Mouse (Mus musculus) E14TG2a.4 (cell line): ENCODE measurements around the gene Adrb1.
A peak's percentile ranks its signal among the peaks of the same experiment; 100 is the strongest.

Experiments used
- H3K27me3 ChIP-seq: 2 replicates; pipeline ENCODE4 v1.6.1; 2014; ENCODE audit warnings: low read length, control low read depth; ENCODE audit not compliant: insufficient read depth
- H3K36me3 ChIP-seq: 2 replicates; pipeline ENCODE4 v1.6.1; 2014; ENCODE audit warnings: low read length, control low read depth; ENCODE audit not compliant: insufficient read depth
- H3K4me1 ChIP-seq: replicated peaks from 2 replicates; pipeline ENCODE4 v1.6.1; 2014; ENCODE audit warnings: low read depth, low read length, control low read depth
- H3K4me3 ChIP-seq: replicated peaks from 2 replicates; pipeline ENCODE4 v1.5.1; 2014; ENCODE audit warnings: mild to moderate bottlenecking, low read length
- H3K9me3 ChIP-seq: 2 replicates; pipeline ENCODE4 v1.6.1; 2014; ENCODE audit warnings: low read length, control low read depth
- CTCF ChIP-seq: conservative IDR thresholded peaks from 2 replicates; pipeline ENCODE4 v1.5.1; 2014; ENCODE audit warnings: low read length
- NANOG ChIP-seq: IDR thresholded peaks from 2 replicates; pipeline ENCODE4 v1.6.1; 2014; ENCODE audit warnings: borderline replicate concordance, low read length, mixed read lengths
- POU5F1 ChIP-seq: IDR thresholded peaks from 2 replicates; pipeline ENCODE4 v1.6.1; 2014; ENCODE audit warnings: low read length, borderline replicate concordance

Gene Adrb1

DNA sequence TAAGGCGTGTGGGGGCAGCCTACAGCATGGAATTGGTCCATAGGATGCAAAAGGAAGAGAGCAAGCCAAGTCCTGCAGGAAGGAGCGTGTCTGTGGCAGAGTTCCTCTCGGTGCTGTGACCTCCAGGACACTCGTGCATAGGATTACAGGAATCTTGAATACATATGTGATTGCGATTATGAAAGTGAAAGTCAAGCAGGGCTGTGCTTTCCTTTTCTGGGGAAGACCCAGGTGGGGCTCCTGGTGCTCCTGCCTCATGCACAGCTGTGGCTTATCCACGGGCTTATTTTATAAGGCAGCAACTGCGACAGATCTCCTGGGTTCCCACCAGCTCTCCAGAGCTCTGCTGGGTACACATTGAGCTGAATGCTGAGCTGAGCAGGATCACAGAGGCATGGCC is 39.2 kb upstream of the Adrb1 start:
- Histone ChIP-seq H3K4me3 (no peak overlapping the region), H3K27me3 (peaks cover 20% of the 10 kb centered on the region), H3K4me1 (peaks cover 20% of the 10 kb centered on the region), H3K9me3 (no peaks in the 10 kb centered on the region), H3K36me3 (no peaks in the 10 kb centered on the region)
- TF ChIP-seq NANOG, result no peak

DNA sequence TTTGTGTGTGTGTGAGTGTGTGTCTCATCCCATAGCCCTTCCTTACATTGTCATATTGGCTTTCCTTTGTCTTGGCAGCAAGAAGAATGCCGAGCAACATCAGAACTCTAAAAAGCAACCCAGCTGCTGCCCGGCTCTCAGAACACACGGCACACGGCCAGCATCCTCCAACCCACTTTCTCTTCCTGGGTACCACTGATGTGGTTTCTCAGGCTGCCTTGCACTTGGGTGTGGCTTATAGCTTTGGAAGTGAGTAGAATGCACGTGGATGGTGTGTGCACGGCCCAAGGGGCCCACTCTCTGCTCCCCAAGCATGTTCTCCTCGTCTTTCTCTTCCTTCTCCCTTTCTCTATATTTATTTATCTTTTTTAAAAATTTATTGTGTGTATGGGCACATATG is 36.5 kb upstream of the Adrb1 start:
- Histone ChIP-seq H3K4me1 (peaks cover 27% of the 10 kb centered on the region), H3K27me3 (peaks cover 10% of the 10 kb centered on the region), H3K4me3 (no peak overlapping the region), H3K9me3 (no peaks in the 10 kb centered on the region), H3K36me3 (no peaks in the 10 kb centered on the region)
- no peak for TF ChIP-seq NANOG

DNA sequence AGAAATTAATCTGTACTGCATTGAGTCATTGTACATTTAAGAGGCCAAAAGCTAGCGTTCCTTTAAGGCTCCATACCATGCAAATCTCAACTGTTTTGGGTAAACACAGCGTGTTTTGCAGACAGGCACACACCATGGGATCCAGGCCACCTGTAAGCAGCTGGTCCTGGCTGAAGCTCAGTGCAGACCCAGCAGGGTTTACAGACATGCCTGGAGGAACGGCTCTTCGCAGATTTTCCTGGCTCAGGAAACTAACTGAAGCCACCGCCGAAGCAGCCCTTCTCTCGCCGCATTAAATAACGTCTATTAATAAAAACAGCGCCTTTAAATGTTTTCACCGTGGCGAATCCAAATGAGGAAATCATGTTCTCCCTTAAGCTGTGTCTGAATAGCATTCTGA is 35.8 kb upstream of the Adrb1 start:
- no peak overlapping the region for H3K4me3 ChIP-seq
- TF ChIP-seq CTCF, result no peak
- peaks cover 20% of the 10 kb centered on the region for H3K4me1 ChIP-seq
- H3K27me3 ChIP-seq, result peaks cover 17% of the 10 kb centered on the region
- no peaks in the 10 kb centered on the region for H3K9me3 ChIP-seq
- no peaks in the 10 kb centered on the region for H3K36me3 ChIP-seq

DNA sequence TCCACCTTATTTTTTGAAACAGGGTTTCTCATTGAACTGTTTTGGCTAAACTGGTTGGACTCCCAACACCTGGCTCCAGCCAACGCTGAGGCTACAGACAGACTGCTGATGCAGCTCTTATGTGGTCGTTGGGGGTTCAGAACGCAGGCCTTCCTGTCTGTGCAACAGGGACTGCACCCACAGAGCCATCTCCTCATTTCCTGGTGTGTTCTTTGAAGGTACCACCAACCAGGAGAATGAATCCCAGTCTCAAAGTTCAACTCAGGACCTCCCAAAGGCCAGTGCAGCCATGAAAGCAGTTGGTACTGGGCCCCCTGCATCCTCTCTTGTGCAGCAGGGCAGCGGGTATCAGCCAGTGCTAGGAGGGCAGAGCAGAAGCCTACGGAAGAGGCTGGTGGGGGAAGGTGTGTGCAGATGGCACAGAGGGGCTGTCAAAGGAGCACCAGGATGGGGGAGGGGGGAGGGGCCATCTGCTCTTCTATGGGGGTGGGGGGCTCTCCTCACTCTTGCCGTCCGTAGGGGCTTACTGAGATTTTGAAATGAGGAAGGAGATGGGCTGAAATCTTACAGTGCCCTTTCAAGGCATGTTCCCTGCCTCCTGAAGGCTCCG is 34.9 kb upstream of the Adrb1 start:
- TF ChIP-seq POU5F1 (no peak), NANOG (no peak), CTCF (no peak)
- H3K27me3 ChIP-seq, result peaks cover 24% of the 10 kb centered on the region
- H3K4me1 ChIP-seq, result peaks cover 17% of the 10 kb centered on the region

GRCm38 (mm10) chr19:56687676-56688075 is 34.3 kb upstream of the Adrb1 start:
- TF ChIP-seq NANOG (no peak), CTCF (no peak), POU5F1 (no peak)
- H3K4me3 ChIP-seq, result peak overlapping the region; percentile 46
- H3K4me1 ChIP-seq, result peaks cover 20% of the 10 kb centered on the region
- no peaks in the 10 kb centered on the region for H3K36me3 ChIP-seq
- no peaks in the 10 kb centered on the region for H3K9me3 ChIP-seq
- peaks cover 29% of the 10 kb centered on the region for H3K27me3 ChIP-seq

More for the DNA sequence above, 34.9 kb upstream of the Adrb1 start:
- H3K9me3 ChIP-seq, result no peaks in the 10 kb centered on the region
- no peaks in the 10 kb centered on the region for H3K36me3 ChIP-seq
- H3K4me3 ChIP-seq, result no peak overlapping the region; the same call in 1 of the 2 replicates

- Histone ChIP-seq H3K36me3 (no peaks in the 10 kb centered on the region), H3K27me3 (peaks cover 34% of the 10 kb centered on the region), H3K4me3 (no peak overlapping the region), H3K9me3 (no peaks in the 10 kb centered on the region), H3K4me1 (peaks cover 20% of the 10 kb centered on the region)
- TF ChIP-seq POU5F1 (no peak), NANOG (no peak), CTCF (no peak)
These were observed 33.2 kb upstream of the Adrb1 start for GRCm38 (mm10) chr19:56688661-56689335.

- H3K27me3 ChIP-seq, result peaks cover 29% of the 10 kb centered on the region
These were observed 32.5 kb upstream of the Adrb1 start for GRCm38 (mm10) chr19:56689493-56689892.

GRCm38 (mm10) chr19:56691103-56691502 is 30.9 kb upstream of the Adrb1 start:
- TF ChIP-seq CTCF (no peak), NANOG (no peak), POU5F1 (no peak)
- no peaks in the 10 kb centered on the region for H3K36me3 ChIP-seq

More at GRCm38 (mm10) chr19:56689493-56689892, 32.5 kb upstream of the Adrb1 start:
- Histone ChIP-seq H3K9me3 (no peaks in the 10 kb centered on the region), H3K4me3 (no peak overlapping the region), H3K36me3 (no peaks in the 10 kb centered on the region), H3K4me1 (peaks cover 20% of the 10 kb centered on the region)
- TF ChIP-seq NANOG, result no peak
- no peak for TF ChIP-seq CTCF

DNA sequence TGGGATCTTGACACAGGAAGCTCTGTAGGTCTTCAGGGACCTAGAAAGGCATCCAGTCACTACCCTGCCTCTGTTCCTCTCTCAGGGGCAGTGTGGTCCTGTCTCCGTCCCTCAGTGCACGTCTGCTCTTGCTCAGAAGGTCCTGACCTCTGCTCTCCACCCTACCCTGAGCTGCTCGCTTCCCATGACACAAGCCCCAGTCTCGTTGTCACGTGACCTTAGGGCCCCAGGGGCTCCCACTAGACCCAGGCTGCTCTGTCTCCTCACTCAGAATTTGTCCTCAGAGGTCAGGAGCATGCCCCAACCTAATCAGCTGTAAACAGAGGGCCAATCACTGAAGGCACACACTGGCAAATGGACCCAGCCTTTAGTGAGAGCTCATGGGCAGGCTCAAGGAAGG is 29.5 kb upstream of the Adrb1 start:
- peaks cover 15% of the 10 kb centered on the region for H3K4me1 ChIP-seq
- H3K4me3 ChIP-seq, result no peak overlapping the region
- no peak for TF ChIP-seq CTCF
- no peak for TF ChIP-seq NANOG
- no peak for TF ChIP-seq POU5F1
- no peaks in the 10 kb centered on the region for H3K9me3 ChIP-seq
- H3K36me3 ChIP-seq, result no peaks in the 10 kb centered on the region
- peaks cover 24% of the 10 kb centered on the region for H3K27me3 ChIP-seq

More at GRCm38 (mm10) chr19:56691103-56691502, 30.9 kb upstream of the Adrb1 start:
- Histone ChIP-seq H3K4me3 (no peak overlapping the region), H3K27me3 (peaks cover 24% of the 10 kb centered on the region), H3K4me1 (peaks cover 20% of the 10 kb centered on the region), H3K9me3 (no peaks in the 10 kb centered on the region)
